Mouse (Mus musculus): ENCODE measurements around the gene Sun1.

DNA sequence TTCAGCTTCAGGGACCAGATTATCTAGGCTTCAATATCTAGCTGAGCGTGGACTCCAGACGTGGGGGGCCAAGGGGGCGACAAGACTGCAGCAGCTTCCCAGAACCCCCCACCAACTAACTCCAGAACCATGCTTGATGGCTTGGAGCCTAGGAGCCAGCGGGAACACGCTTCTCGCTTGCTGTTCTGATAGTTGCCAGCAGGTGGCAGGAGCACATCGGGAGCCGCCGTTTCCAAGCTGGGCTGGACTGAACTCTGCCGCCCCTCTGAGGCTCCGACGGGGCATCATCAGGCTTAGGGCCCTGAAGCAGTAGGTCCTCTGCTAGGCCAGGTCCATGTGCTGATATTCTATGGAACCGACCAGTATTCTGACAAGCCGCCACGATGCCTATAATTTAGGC lies 81.8 kb downstream of the Sun1 start:
- peak; percentile 92; the same call in 1 of the 2 replicates for TF ChIP-seq CTCF (IDR thresholded peaks at IDR 0.05; ENCODE audit: control insufficient read depth, insufficient read depth, insufficient replicate concordance, low read depth, low read length)
- no peak for TF ChIP-seq POLR2A (IDR thresholded peaks at IDR 0.05; ENCODE audit: control insufficient read depth, low read depth, low read length)
